Mouse (Mus musculus) CH12.LX (cell line): ENCODE data around the gene Gm5105. TPM values are rescaled to one million over a fixed set of nuclear protein-coding genes. Genes with fewer than 3 reads are reported as not detected.

Experiments used
- DNase-seq: peaks from one replicate; pipeline ENCODE4 v3.0.0-alpha.2; 2013; ENCODE audit errors: extremely low read depth
- H3K27ac ChIP-seq: 2 replicates; pipeline ENCODE4 v1.5.1; 2012; ENCODE audit warnings: low read depth, mild to moderate bottlenecking, control low read depth, moderate library complexity; ENCODE audit not compliant: insufficient read depth
- H3K27me3 ChIP-seq: replicated peaks from 2 replicates; pipeline ENCODE3; 2012; ENCODE audit warnings: inconsistent platforms
- H3K36me3 ChIP-seq, 2 experiments: replicated peaks in 1 of 2; 2 replicates each; pipeline versions ENCODE3 to v1.6.1; 2012; ENCODE audit warnings: inconsistent platforms in 1 of 2, low read length in 1 of 2, mild to moderate bottlenecking in 1 of 2, mixed read lengths in 1 of 2, moderate library complexity in 1 of 2; ENCODE audit not compliant: control insufficient read depth in 1 of 2, insufficient read depth in 1 of 2
- H3K4me1 ChIP-seq, 2 experiments: 2 replicates each; pipeline ENCODE4 v1.6.1; 2012; ENCODE audit warnings: inconsistent platforms in 1 of 2, moderate library complexity in 1 of 2; ENCODE audit not compliant: insufficient read depth in 2 of 2, control insufficient read depth in 1 of 2
- H3K4me2 ChIP-seq: 2 replicates; pipeline ENCODE4 v1.6.1; 2012; ENCODE audit warnings: low read depth, mild to moderate bottlenecking, control low read depth; ENCODE audit not compliant: poor library complexity, insufficient read depth, severe bottlenecking
- H3K4me3 ChIP-seq, 3 experiments: fragments of 150-350 bp in 1 of 3; sonication (generic) in 1 of 3; replicated peaks in 1 of 3; 2 replicates each; pipeline versions ENCODE3 to v1.5.1; 2011 to 2012; ENCODE audit warnings: low read depth in 2 of 3, low read length in 2 of 3, mild to moderate bottlenecking in 2 of 3, moderate library complexity in 2 of 3, control low read depth in 1 of 3, improper control_type of control experiment in 1 of 3, inconsistent platforms in 1 of 3, mixed read lengths in 1 of 3; ENCODE audit not compliant: poor library complexity in 1 of 3
- H3K79me2 ChIP-seq: replicated peaks from 2 replicates; pipeline ENCODE4 v1.6.1; 2012; ENCODE audit warnings: mild to moderate bottlenecking, moderate library complexity; ENCODE audit not compliant: control insufficient read depth, poor library complexity, insufficient read depth, severe bottlenecking; ENCODE audit errors: extremely low read depth
- H3K9ac ChIP-seq: 2 replicates; pipeline ENCODE4 v1.6.1; 2012; ENCODE audit warnings: low read depth, mild to moderate bottlenecking, control low read depth, moderate library complexity; ENCODE audit not compliant: insufficient read depth
- H3K9me3 ChIP-seq: replicated peaks from 2 replicates; pipeline ENCODE3; 2012; ENCODE audit warnings: low read length, inconsistent platforms, mixed read lengths
- CHD1 ChIP-seq: IDR thresholded peaks from 2 replicates; pipeline ENCODE4 v1.6.1; 2012; ENCODE audit warnings: low read depth, low read length, improper control_type of control experiment, inconsistent platforms
- CTCF ChIP-seq, 2 experiments: IDR thresholded peaks in 1 of 2; conservative IDR thresholded peaks in 1 of 2; 2 replicates each; pipeline ENCODE4 v1.5.1; 2011 to 2012; ENCODE audit warnings: low read depth in 2 of 2, low read length in 2 of 2, improper control_type of control experiment in 1 of 2, inconsistent platforms in 1 of 2, mild to moderate bottlenecking in 1 of 2, moderate library complexity in 1 of 2
- ETS1 ChIP-seq: conservative IDR thresholded peaks from 2 replicates; pipeline ENCODE4 v1.6.1; 2012; ENCODE audit warnings: low read depth, mild to moderate bottlenecking, inconsistent platforms, low read length, improper control_type of control experiment, moderate library complexity
- GABPA ChIP-seq: IDR thresholded peaks from 2 replicates; pipeline ENCODE4 v1.6.1; 2012; ENCODE audit warnings: low read depth, low read length, improper control_type of control experiment, inconsistent platforms; ENCODE audit not compliant: insufficient replicate concordance
- IRF4 ChIP-seq: IDR thresholded peaks from 2 replicates; pipeline ENCODE4 v1.6.1; 2014; ENCODE audit warnings: low read depth, mild to moderate bottlenecking, inconsistent platforms, low read length, improper control_type of control experiment
- JUND ChIP-seq: conservative IDR thresholded peaks from 2 replicates; pipeline ENCODE4 v1.6.1; 2011; ENCODE audit warnings: low read depth, low read length, improper control_type of control experiment
- KAT2A ChIP-seq: IDR thresholded peaks from 2 replicates; pipeline ENCODE4 v1.6.1; 2012; ENCODE audit warnings: low read length, improper control_type of control experiment, inconsistent platforms; ENCODE audit not compliant: insufficient replicate concordance
- MAX ChIP-seq: IDR thresholded peaks from 2 replicates; pipeline ENCODE4 v1.6.1; 2011; ENCODE audit warnings: low read length, improper control_type of control experiment
- MEF2A ChIP-seq: IDR thresholded peaks from 2 replicates; pipeline ENCODE4 v1.6.1; 2014; ENCODE audit warnings: low read depth, mild to moderate bottlenecking, inconsistent platforms, low read length, improper control_type of control experiment, borderline replicate concordance
- MXI1 ChIP-seq: IDR thresholded peaks from 2 replicates; pipeline ENCODE4 v1.6.1; 2011; ENCODE audit warnings: mild to moderate bottlenecking, low read depth, low read length, improper control_type of control experiment
- PAX5 ChIP-seq: IDR thresholded peaks from 2 replicates; pipeline ENCODE4 v1.6.1; 2012; ENCODE audit warnings: low read length, inconsistent platforms, mixed read lengths
- RAD21 ChIP-seq: IDR thresholded peaks from 2 replicates; pipeline ENCODE4 v1.6.1; 2011; ENCODE audit warnings: low read depth, mild to moderate bottlenecking, low read length, improper control_type of control experiment, moderate library complexity
- RCOR1 ChIP-seq: conservative IDR thresholded peaks from 2 replicates; pipeline ENCODE4 v1.6.1; 2012; ENCODE audit warnings: low read depth, mild to moderate bottlenecking, inconsistent platforms, low read length, improper control_type of control experiment
- SIN3A ChIP-seq: IDR thresholded peaks from 2 replicates; pipeline ENCODE4 v1.6.1; 2012; ENCODE audit warnings: low read length, improper control_type of control experiment, inconsistent platforms
- TBP ChIP-seq: conservative IDR thresholded peaks from 2 replicates; pipeline ENCODE4 v1.6.1; 2011; ENCODE audit warnings: low read depth, low read length, improper control_type of control experiment
- TCF12 ChIP-seq: IDR thresholded peaks from 2 replicates; pipeline ENCODE4 v1.6.1; 2014; ENCODE audit warnings: low read depth, mild to moderate bottlenecking, inconsistent platforms, low read length, improper control_type of control experiment
- UBTF ChIP-seq: IDR thresholded peaks from 2 replicates; pipeline ENCODE4 v1.6.1; 2012; ENCODE audit warnings: low read depth, mild to moderate bottlenecking, inconsistent platforms, low read length, improper control_type of control experiment, moderate library complexity
- USF2 ChIP-seq: conservative IDR thresholded peaks from 2 replicates; pipeline ENCODE4 v1.6.1; 2011; ENCODE audit warnings: low read depth, low read length, improper control_type of control experiment
- ZC3H11A ChIP-seq: IDR thresholded peaks from 2 replicates; pipeline ENCODE4 v1.6.1; 2012; ENCODE audit warnings: low read depth, mild to moderate bottlenecking, inconsistent platforms, low read length, improper control_type of control experiment
- dilution Hi-C: fragments of 300-500 bp; cut with MboI; formaldehyde crosslinking; loops from 2 replicates; pipeline ENCODE4 v1.14.3; 2020; ENCODE audit warnings: low sequenced_read_pairs; ENCODE audit not compliant: extremely low pct_unique_long_range_greater_than_20kb, extremely low pct_ligation_motif_present
- in situ Hi-C: fragments of 300-500 bp; cut with MboI; formaldehyde crosslinking; loops from 3 replicates; pipeline ENCODE4 v1.14.3; 2019; ENCODE audit warnings: low sequenced_read_pairs, low pct_ligation_motif_present, low pct_unique_long_range_greater_than_20kb, mixed read lengths
- polyA plus RNA-seq: library from polyadenylated mRNA; unstranded; fragments of >175 nt; gene quantifications from 2 replicates; pipeline ENCODE4 v1.2.1, GENCODE M21; 2012; ENCODE audit warnings: low read depth; ENCODE audit not compliant: insufficient read length
- total RNA-seq, 2 experiments: library from RNA; depleted of rRNA; stranded (reverse); fragments of 300-350 nt in 1 of 2; fragments of >200 nt in 1 of 2; gene quantifications; 2 replicates each; pipeline ENCODE4 v1.2.3; 2012 to 2014

Gm5105 gene
- total and polyA plus RNA-seq, 3 experiments, result 0.13 TPM; not detected in 2

DNA sequence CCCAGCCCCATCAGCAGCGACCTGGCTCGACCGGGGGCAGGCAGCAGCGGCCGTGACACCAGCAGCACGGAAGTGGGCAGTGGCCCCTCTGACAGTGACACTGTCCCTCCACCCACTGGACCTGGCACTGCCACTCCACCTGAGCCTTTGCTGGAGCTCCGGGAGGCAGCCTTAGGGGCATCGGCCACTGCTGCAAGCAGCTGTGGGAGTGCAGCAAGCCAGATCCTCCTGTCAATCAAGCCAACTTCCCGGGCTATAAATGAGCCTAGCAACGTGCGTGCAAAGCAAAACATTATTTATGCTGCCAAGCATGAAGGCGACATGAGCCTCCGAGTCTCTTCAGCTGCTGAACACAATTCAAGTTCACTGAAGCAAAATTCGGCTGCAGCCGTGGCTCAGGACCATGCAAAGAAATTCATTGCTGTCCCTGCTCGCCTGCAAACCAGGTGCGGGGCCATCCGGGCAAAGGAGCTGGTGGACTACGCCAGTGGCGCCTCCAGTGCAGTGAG is 786 bp downstream of the Gm5105 start:
- Histone ChIP-seq H3K27ac (no peak overlapping the region), H3K36me3 (no peaks in the 10 kb centered on the region), H3K27me3 (peaks cover 22% of the 10 kb centered on the region), H3K9ac (no peak overlapping the region), H3K4me3 (no peak overlapping the region), H3K9me3 (peaks cover 2% of the 10 kb centered on the region), H3K4me2 (no peak overlapping the region), H3K79me2 (no peaks in the 10 kb centered on the region), H3K4me1 (peaks cover 33 to 53% of the 10 kb centered on the region in 2 experiments)
- TF ChIP-seq ZC3H11A (no peak), RAD21 (no peak), CHD1 (no peak), TCF12 (no peak), MAX (no peak), IRF4 (no peak), USF2 (no peak), PAX5 (no peak), SIN3A (no peak), JUND (no peak), MEF2A (no peak), CTCF (conservative IDR thresholded peaks at IDR 0.05 in 1 of 2, IDR thresholded peaks at IDR 0.05 in 1 of 2; ENCODE audit: low read depth in 2 of 2, low read length in 2 of 2) (no peak), RCOR1 (no peak), TBP (no peak)
- no peak for DNase-seq
- in situ Hi-C loops (loop anchor here (5.0 kb wide), 2 partner anchors 64 to 66 kb away; no protein-coding TSS in a partner anchor), dilution Hi-C loops (no loop called here)

DNA sequence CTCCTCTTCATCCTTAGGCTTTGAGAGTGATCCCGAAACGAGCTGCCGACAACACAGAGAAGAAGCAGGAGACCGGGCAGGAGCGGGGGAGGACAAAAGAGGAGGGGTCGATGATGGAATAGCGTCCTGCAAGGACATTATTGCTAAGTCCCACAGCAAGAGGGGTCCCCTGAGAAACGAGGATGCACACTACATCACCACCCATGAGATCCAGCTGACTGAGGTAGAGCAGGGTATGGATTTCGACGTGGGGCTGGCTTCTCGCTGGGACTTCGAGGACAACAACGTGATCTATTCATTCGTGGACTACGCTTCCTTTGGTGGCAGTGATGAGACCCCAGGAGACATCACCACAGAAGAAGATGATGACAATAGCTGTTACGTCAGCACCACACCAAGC is 1.3 kb downstream of the Gm5105 start:
- H3K9ac ChIP-seq, result no peak overlapping the region
- TF ChIP-seq ETS1, result no peak
- TF ChIP-seq JUND, result no peak
- TF ChIP-seq RAD21, result no peak
- TF ChIP-seq GABPA, result no peak
- TF ChIP-seq KAT2A, result no peak
- no peak for TF ChIP-seq UBTF
- no peak for TF ChIP-seq IRF4
- TF ChIP-seq MXI1, result no peak
- DNase-seq, result no peak
- no peak overlapping the region for H3K27ac ChIP-seq
- H3K4me3 ChIP-seq, result no peak overlapping the region
- peaks cover 22% of the 10 kb centered on the region for H3K27me3 ChIP-seq
- H3K4me1 ChIP-seq, result peaks cover 33 to 57% of the 10 kb centered on the region in 2 experiments
- no peaks in the 10 kb centered on the region for H3K79me2 ChIP-seq
- in situ Hi-C loops, result loop anchor here (5.0 kb wide), 2 partner anchors 64 to 66 kb away; no protein-coding TSS in a partner anchor
- H3K4me2 ChIP-seq, result no peak overlapping the region
- no peaks in the 10 kb centered on the region for H3K36me3 ChIP-seq
- dilution Hi-C loops, result no loop called here
- peaks cover 2% of the 10 kb centered on the region for H3K9me3 ChIP-seq
